Mouse (Mus musculus) E14TG2a.4 (cell line): Measurements from ENCODE around the gene Rabepk.
"Not testable (repeated sequence)": the region's sequence is repeated elsewhere in the genome, so short reads cannot be mapped to it uniquely, and the experiment has no call there.

ENCODE experiments used
- H3K27me3 ChIP-seq: 2 replicates; pipeline ENCODE4 v1.6.1; 2014; ENCODE audit warnings: low read length, control low read depth; ENCODE audit not compliant: insufficient read depth
- H3K36me3 ChIP-seq: 2 replicates; pipeline ENCODE4 v1.6.1; 2014; ENCODE audit warnings: low read length, control low read depth; ENCODE audit not compliant: insufficient read depth
- H3K4me1 ChIP-seq: replicated peaks from 2 replicates; pipeline ENCODE4 v1.6.1; 2014; ENCODE audit warnings: low read depth, low read length, control low read depth
- H3K4me3 ChIP-seq: replicated peaks from 2 replicates; pipeline ENCODE4 v1.5.1; 2014; ENCODE audit warnings: mild to moderate bottlenecking, low read length
- H3K9me3 ChIP-seq: 2 replicates; pipeline ENCODE4 v1.6.1; 2014; ENCODE audit warnings: low read length, control low read depth
- CTCF ChIP-seq: conservative IDR thresholded peaks from 2 replicates; pipeline ENCODE4 v1.5.1; 2014; ENCODE audit warnings: low read length
- NANOG ChIP-seq: IDR thresholded peaks from 2 replicates; pipeline ENCODE4 v1.6.1; 2014; ENCODE audit warnings: borderline replicate concordance, low read length, mixed read lengths
- POU5F1 ChIP-seq: IDR thresholded peaks from 2 replicates; pipeline ENCODE4 v1.6.1; 2014; ENCODE audit warnings: low read length, borderline replicate concordance

The Rabepk gene

GRCm38 (mm10) chr2:34828026-34828425 is 28.3 kb upstream of the Rabepk start:
- Histone ChIP-seq H3K36me3 (peaks cover 25% of the 10 kb centered on the region), H3K27me3 (no peaks in the 10 kb centered on the region), H3K4me3 (no peak overlapping the region), H3K9me3 (peaks cover 22% of the 10 kb centered on the region), H3K4me1 (peaks cover 23% of the 10 kb centered on the region)
- no peak for TF ChIP-seq CTCF
- TF ChIP-seq POU5F1, result no peak
- TF ChIP-seq NANOG, result no peak

GRCm38 (mm10) chr2:34827591-34827990 is 27.9 kb upstream of the Rabepk start:
- Histone ChIP-seq H3K27me3 (no peaks in the 10 kb centered on the region), H3K9me3 (peaks cover 22% of the 10 kb centered on the region), H3K4me3 (no peak overlapping the region), H3K4me1 (peaks cover 25% of the 10 kb centered on the region), H3K36me3 (peaks cover 29% of the 10 kb centered on the region)
- TF ChIP-seq NANOG, result no peak
- no peak for TF ChIP-seq CTCF
- TF ChIP-seq POU5F1, result no peak

GRCm38 (mm10) chr2:34826460-34827231 is 26.9 kb upstream of the Rabepk start:
- peaks cover 22% of the 10 kb centered on the region for H3K9me3 ChIP-seq
- peaks cover 32% of the 10 kb centered on the region for H3K4me1 ChIP-seq
- H3K36me3 ChIP-seq, result peaks cover 38% of the 10 kb centered on the region
- peak overlapping the region; percentile 100 for H3K4me3 ChIP-seq
- H3K27me3 ChIP-seq, result no peaks in the 10 kb centered on the region
- TF ChIP-seq CTCF (no peak), NANOG (no peak), POU5F1 (no peak)

- H3K27me3 ChIP-seq, result no peaks in the 10 kb centered on the region
- TF ChIP-seq CTCF (no peak), POU5F1 (no peak), NANOG (no peak)
- peaks cover 43% of the 10 kb centered on the region for H3K36me3 ChIP-seq
- peak within 1 kb of the TSS; percentile 100 for H3K4me3 ChIP-seq
- H3K4me1 ChIP-seq, result peaks cover 33% of the 10 kb centered on the region
- peaks cover 20% of the 10 kb centered on the region for H3K9me3 ChIP-seq
These were observed 26.2 kb upstream of the Rabepk start, which contains the start of gene Fbxw2 for GRCm38 (mm10) chr2:34825827-34826459. TSS of gene Fbxw2 (minus strand) at chr2:34826311.

GRCm38 (mm10) chr2:34818492-34818891 is 18.8 kb upstream of the Rabepk start:
- Histone ChIP-seq H3K9me3 (no peaks in the 10 kb centered on the region), H3K4me3 (no peak overlapping the region), H3K4me1 (peaks cover 74% of the 10 kb centered on the region), H3K27me3 (no peaks in the 10 kb centered on the region), H3K36me3 (peaks cover 90% of the 10 kb centered on the region)
- no peak for TF ChIP-seq NANOG
- TF ChIP-seq POU5F1, result no peak
- TF ChIP-seq CTCF, result no peak

GRCm38 (mm10) chr2:34815893-34816292 is 16.2 kb upstream of the Rabepk start:
- H3K4me1 ChIP-seq, result peaks cover 78% of the 10 kb centered on the region
- not testable (repeated sequence) for H3K4me3 ChIP-seq

GRCm38 (mm10) chr2:34812706-34813105 is 13.0 kb upstream of the Rabepk start:
- Histone ChIP-seq H3K4me3 (no peak overlapping the region), H3K27me3 (no peaks in the 10 kb centered on the region), H3K4me1 (peaks cover 53% of the 10 kb centered on the region), H3K36me3 (peaks cover 98% of the 10 kb centered on the region), H3K9me3 (no peaks in the 10 kb centered on the region)
- TF ChIP-seq NANOG (no peak), POU5F1 (no peak), CTCF (no peak)

More at GRCm38 (mm10) chr2:34815893-34816292, 16.2 kb upstream of the Rabepk start:
- not testable (repeated sequence) for H3K27me3 ChIP-seq, H3K9me3 ChIP-seq
- peaks cover 93% of the 10 kb centered on the region for H3K36me3 ChIP-seq

GRCm38 (mm10) chr2:34810775-34811174 is 11.1 kb upstream of the Rabepk start:
- Histone ChIP-seq H3K9me3 (no peaks in the 10 kb centered on the region), H3K36me3 (peaks cover 98% of the 10 kb centered on the region), H3K4me3 (no peak overlapping the region), H3K27me3 (no peaks in the 10 kb centered on the region), H3K4me1 (peaks cover 40% of the 10 kb centered on the region)
- TF ChIP-seq POU5F1 (no peak), CTCF (no peak), NANOG (no peak)
